Mouse (Mus musculus): ENCODE data around the gene Ube2m. TPM values are rescaled to one million over a fixed set of nuclear protein-coding genes. Genes with fewer than 3 reads are reported as not detected.
A peak's percentile ranks its signal among the peaks of the same experiment; 100 is the strongest.
"Not testable (repeated sequence)": the region's sequence is repeated elsewhere in the genome, so short reads cannot be mapped to it uniquely, and the experiment has no call there.

Ube2m gene
- total RNA-seq (2021), result 100 to 1,000 TPM; 136 to 146 TPM
- long read RNA-seq, experiment 1, transcript Ube2m-201 (6 exons, 1,472 nt), result major isoform, 326 of 332 reads
- long read RNA-seq, experiment 1, partial matches to known transcripts, result 1 of 332 reads
- long read RNA-seq, experiment 1, other reads (novel, unspliced or antisense), result 3 of 332 reads
- long read RNA-seq, experiment 2, transcript Ube2m-201 (6 exons, 1,472 nt), result major isoform, 340 of 345 reads
- long read RNA-seq, experiment 2, partial matches to known transcripts, result 2 of 345 reads
- long read RNA-seq, experiment 2, other reads (novel, unspliced or antisense), result 3 of 345 reads

DNA sequence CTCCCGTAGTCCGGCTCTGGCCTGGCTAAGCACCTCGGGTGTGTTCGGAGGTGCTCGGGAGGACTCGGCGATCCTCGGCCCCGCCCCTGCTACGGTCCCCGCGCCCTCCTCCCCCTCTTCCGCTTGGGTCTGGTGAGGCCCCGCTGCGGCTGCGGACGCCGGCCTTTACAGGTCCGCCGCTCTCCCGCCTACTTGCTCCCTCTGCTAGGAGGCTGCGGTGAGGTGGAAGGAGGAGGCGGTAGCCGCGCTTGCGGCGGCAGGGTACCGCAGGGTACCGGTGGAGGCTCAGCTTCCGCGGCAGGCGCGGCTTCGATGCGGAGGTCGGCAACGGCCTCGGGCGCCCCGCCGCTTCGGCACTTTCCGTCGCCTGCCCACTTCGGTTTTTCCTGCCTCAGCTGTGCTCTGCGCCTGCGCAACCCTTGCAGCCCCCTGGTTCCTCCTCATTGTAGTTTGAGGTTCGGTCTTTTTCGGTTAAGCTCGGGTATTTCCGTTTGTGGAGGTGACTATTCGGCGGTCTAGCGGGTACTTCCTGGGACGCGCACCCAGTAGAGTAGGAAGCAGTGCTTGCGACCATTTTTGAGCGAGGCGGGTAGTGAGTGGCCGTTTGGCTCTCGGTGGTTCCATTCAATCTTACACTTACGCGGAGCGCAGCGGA, at the start of gene Ube2m:
TSS of gene Ube2m (minus strand) at position 375 of the 655 bp plus-strand sequence.
- no peak for TF ChIP-seq CTCF (IDR thresholded peaks at IDR 0.05)
- peak within 1 kb of the TSS; percentile 85 for H3K4me3 ChIP-seq
- DNase-seq, result peak; percentile 99
- peak within 1 kb of the TSS; percentile 100 for H3K27ac ChIP-seq
- intact Hi-C loops (cut with DNase I), result loop anchor here (5.0 kb wide), 1 partner anchor 116 kb away; the partner anchor contains the start of gene Rps5

DNA sequence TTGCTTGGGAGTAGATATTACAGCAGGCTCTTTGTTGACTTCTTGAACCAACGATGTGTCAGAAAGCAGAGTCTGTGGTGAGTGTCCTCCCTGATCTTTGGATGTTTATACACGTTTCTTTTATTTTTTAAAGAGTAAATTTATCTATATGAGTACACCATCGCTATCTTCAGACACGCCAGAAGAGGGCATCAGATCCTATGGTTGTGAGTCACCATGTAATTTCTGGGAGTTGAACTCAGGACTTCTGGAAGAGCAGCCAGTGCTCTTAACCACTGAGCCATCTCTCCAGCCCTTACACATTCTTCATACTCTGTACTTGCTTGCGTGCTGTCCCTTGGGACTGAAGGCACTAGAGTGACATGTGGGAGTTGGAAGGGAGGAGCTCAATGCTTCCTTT, 34.2 kb upstream of the Ube2m start:
- intact Hi-C loops (cut with DNase I), result no loop called here
- TF ChIP-seq CTCF (IDR thresholded peaks at IDR 0.05), result no peak; the same call in 1 of the 2 replicates
- no peak overlapping the region for H3K4me3 ChIP-seq
- DNase-seq, result no peak
- H3K27ac ChIP-seq, result no peak overlapping the region

GRCm38 (mm10) chr7:13063399-13063798, 25.3 kb upstream of the Ube2m start:
- peak; percentile 52 for TF ChIP-seq CTCF (IDR thresholded peaks at IDR 0.05)
- H3K4me3 ChIP-seq; DNase-seq; intact Hi-C loops (cut with DNase I); H3K27ac ChIP-seq: not testable (repeated sequence)

DNA sequence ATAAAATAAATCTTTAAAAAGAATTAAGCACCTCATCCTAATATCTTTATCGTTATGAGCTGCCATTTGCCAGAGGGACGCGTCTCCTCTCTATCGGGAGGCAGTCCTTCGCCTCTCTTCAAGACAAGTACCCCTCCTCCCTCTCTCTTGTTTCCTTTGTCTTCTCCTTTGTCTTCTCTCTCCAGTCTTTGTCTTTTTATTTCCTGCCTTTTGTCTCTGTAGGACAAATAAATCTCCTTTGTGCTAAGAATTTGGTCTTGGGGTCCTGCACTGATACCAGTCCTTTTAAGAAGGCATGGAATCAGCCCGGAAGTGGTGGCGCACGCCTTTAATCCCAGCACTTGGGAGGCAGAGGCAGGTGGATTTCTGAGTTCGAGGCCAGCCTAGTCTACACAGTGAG, 21.5 kb upstream of the Ube2m start:
- intact Hi-C loops (cut with DNase I), result loop anchor here (10.0 kb wide), 1 partner anchor 575 kb away; no protein-coding TSS in a partner anchor
- no peak for TF ChIP-seq CTCF (IDR thresholded peaks at IDR 0.05)
- H3K4me3 ChIP-seq, result no peak overlapping the region
- no peak for DNase-seq
- no peak overlapping the region for H3K27ac ChIP-seq

GRCm38 (mm10) chr7:13056913-13057700, 19.0 kb upstream of the Ube2m start:
- no peak for DNase-seq
- H3K27ac ChIP-seq, result no peak overlapping the region
- intact Hi-C loops (cut with DNase I), result loop anchor here (10.0 kb wide), 1 partner anchor 572 kb away; no protein-coding TSS in a partner anchor
- TF ChIP-seq CTCF (IDR thresholded peaks at IDR 0.05), result no peak; the same call in 1 of the 2 replicates
- H3K4me3 ChIP-seq, result no peak overlapping the region

- TF ChIP-seq CTCF (IDR thresholded peaks at IDR 0.05), result no peak
- intact Hi-C loops (cut with DNase I), result loop anchor here (5.0 to 10.0 kb wide), 3 partner anchors 157 to 570 kb away; partner anchors contain the start of genes Lig1, Zscan22 and Zswim9
- H3K4me3 ChIP-seq, result peak within 1 kb of the TSS; percentile 91
- H3K27ac ChIP-seq, result peak within 1 kb of the TSS; percentile 94
- DNase-seq, result peak; percentile 94
Observed at GRCm38 (mm10) chr7:13054287-13055010, 16.4 kb upstream of the Ube2m start, which contains the start of gene Mzf1. Mzf1 (minus strand) TSS chr7:13054764.

DNA sequence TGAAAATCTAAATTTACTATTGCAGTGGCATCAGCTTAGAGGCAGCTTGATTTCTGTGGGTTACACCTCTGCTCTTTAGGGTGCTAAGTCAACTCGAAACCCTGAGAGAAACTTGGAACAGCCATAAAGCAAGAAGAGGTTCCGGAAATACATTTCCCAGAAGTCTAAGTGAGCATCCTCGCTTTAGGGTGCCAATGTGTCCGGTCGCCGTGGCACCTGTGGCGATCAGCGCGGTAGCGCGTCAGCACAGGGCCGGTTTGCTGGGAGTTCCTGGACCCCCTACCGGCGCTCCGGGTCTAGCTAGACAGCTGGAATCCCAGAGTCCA, 15.8 kb upstream of the Ube2m start:
- DNase-seq, result no peak
- H3K27ac ChIP-seq, result peak overlapping the region; percentile 94
- intact Hi-C loops (cut with DNase I), result loop anchor here (5.0 to 10.0 kb wide), 3 partner anchors 157 to 569 kb away; partner anchors contain the start of genes Lig1, Zscan22 and Zswim9
- TF ChIP-seq CTCF (IDR thresholded peaks at IDR 0.05), result no peak
- peak overlapping the region; percentile 91 for H3K4me3 ChIP-seq

DNA sequence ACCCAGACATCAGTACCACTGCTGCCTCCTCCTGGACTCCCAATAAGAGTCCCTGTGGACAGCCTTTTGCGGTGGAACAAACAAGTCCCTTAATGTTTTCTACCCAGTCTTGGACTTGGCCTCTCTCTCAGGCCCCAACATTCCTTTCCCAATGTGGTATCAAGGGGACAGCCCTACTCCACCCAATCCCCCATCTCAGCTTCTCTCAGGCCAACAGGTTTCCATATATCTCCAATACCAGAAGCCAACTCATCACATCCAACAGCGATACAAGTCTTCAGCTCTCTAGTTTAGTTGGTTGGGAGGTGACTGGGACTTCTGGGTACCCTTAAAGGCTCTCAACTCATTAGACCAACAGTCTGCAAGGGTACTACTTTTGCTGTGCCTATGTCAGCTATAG, 15.4 kb upstream of the Ube2m start:
- peak overlapping the region; percentile 91 for H3K4me3 ChIP-seq
- H3K27ac ChIP-seq, result peak overlapping the region; percentile 94
- no peak for TF ChIP-seq CTCF (IDR thresholded peaks at IDR 0.05)
- intact Hi-C loops (cut with DNase I), result loop anchor here (5.0 to 10.0 kb wide), 3 partner anchors 156 to 569 kb away; partner anchors contain the start of genes Lig1, Zscan22 and Zswim9
- no peak for DNase-seq

DNA sequence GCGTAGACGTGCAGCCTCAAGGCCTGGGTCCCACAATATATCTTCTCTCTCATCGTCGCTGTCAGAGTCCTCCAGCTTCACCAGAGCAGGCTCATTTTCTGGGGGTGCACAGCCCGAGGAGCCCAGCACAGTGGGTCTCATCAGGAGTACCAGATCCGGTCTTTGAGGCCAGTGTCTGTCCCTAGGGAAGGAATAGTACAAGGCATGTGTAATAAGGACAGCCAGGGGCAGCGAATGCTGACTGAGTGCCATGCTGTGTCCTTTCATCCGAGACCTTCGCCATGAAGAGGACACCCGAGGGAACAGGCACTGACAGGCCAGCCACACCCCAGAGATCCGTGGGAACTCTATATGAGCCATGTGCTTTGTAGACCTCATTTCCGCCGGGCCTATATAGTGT, 14.9 kb upstream of the Ube2m start:
- Histone ChIP-seq H3K4me3 (no peak overlapping the region), H3K27ac (no peak overlapping the region)
- intact Hi-C loops (cut with DNase I), result loop anchor here (5.0 to 10.0 kb wide), 3 partner anchors 156 to 568 kb away; partner anchors contain the start of genes Lig1, Zscan22 and Zswim9
- no peak for DNase-seq
- TF ChIP-seq CTCF (IDR thresholded peaks at IDR 0.05), result no peak

- H3K27ac ChIP-seq, result no peak overlapping the region
- TF ChIP-seq CTCF (IDR thresholded peaks at IDR 0.05), result peak; percentile 85
- DNase-seq, result peak; percentile 49
- no peak overlapping the region for H3K4me3 ChIP-seq
- intact Hi-C loops (cut with DNase I), result loop anchor here (1.0 to 5.0 kb wide), 2 partner anchors 37 to 134 kb away; no protein-coding TSS in a partner anchor
Observed at GRCm38 (mm10) chr7:13046084-13046483, 8.0 kb upstream of the Ube2m start.

GRCm38 (mm10) chr7:13044254-13044625, 6.2 kb upstream of the Ube2m start:
- intact Hi-C loops (cut with DNase I), result no loop called here
- no peak for TF ChIP-seq CTCF (IDR thresholded peaks at IDR 0.05)
- Histone ChIP-seq H3K27ac (no peak overlapping the region), H3K4me3 (peak overlapping the region; percentile 59)
- DNase-seq, result no peak

Measured in gastrocnemius, adult 2 months (tissue).